Mouse (Mus musculus) adrenal gland, adult 18-20 months (tissue): ENCODE data around the gene Rnf130. TPM values are rescaled to one million over a fixed set of nuclear protein-coding genes. Genes with fewer than 3 reads are reported as not detected.

Source experiments
- DNase-seq, 2 experiments: peaks; one replicate each; pipeline ENCODE4 v3.0.0; 2021 to 2022; ENCODE audit warnings: low spot score in 2 of 2
- long read RNA-seq, 2 experiments: library from polyadenylated mRNA; stranded (forward); transcript quantifications; one replicate each; pipeline ENCODE4 v2.0.0; 2021
- total RNA-seq, 2 experiments: library from RNA; stranded (reverse); gene quantifications; 1 replicate in 1 of 2; 2 replicates in 1 of 2; pipeline ENCODE4 v1.2.3; 2021

Rnf130 gene
- total RNA-seq, result 100 to 1,000 TPM in 1 of 2 experiments, 10 to 100 TPM in 1; 99.5 to 105 TPM
- long read RNA-seq, experiment 1, transcript Rnf130-202 (9 exons, 1,502 nt), result major isoform, 92 of 103 reads
- long read RNA-seq, experiment 1, partial matches to known transcripts, result 1 of 103 reads
- long read RNA-seq, experiment 1, other reads (novel, unspliced or antisense), result 6 of 103 reads
- long read RNA-seq, experiment 2, transcript Rnf130-201 (8 exons, 1,415 nt), result minor isoform, 19 of 245 reads
- long read RNA-seq, experiment 2, transcript Rnf130-202 (9 exons, 1,502 nt), result major isoform, 208 of 245 reads
- long read RNA-seq, experiment 2, partial matches to known transcripts, result 3 of 245 reads
- long read RNA-seq, experiment 2, other reads (novel, unspliced or antisense), result 15 of 245 reads

DNA sequence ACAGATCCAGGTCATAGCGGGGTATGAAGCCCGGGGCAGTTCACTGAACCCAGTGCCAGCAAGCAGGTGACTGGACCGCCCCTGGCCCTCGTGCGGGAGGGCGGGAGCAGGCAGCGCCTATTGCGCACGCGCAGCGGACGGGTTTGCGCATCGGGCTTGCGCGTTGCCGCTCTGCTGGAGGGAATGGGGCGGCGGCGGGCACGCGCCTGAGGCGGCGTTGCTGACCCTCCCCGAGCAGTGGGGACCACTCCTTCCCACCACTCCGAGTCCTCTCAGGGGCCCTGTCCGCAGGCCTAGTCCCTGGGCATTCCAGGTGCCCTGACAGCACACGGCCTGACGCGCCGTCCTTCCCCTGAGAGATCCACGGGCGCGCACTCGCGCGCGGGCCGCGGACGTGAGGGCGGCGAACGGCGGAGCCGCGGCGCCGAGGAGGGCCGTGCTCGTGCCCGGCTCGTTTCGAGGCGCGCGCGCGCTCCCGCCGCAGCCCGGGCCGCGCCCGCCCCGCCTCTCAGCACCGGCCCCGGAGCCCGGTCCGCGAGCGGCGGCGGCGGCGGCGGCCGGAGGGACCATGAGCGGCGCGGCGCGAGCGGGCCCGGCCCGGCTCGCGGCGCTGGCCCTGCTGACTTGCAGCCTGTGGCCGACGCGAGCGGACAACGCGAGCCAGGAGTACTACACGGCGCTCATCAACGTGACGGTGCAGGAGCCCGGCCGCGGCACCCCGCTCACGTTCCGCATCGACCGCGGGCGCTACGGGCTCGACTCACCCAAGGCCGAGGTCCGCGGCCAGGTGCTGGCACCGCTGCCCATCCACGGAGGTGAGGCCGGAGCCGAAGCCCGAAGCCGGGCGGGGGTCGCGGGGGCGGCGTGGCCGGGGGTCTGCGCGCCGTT, at the start of gene Rnf130:
TSS of gene Rnf130 (plus strand) at position 514 of the 888 bp plus-strand sequence.
- peak; percentile 96 to 97 for DNase-seq

DNA sequence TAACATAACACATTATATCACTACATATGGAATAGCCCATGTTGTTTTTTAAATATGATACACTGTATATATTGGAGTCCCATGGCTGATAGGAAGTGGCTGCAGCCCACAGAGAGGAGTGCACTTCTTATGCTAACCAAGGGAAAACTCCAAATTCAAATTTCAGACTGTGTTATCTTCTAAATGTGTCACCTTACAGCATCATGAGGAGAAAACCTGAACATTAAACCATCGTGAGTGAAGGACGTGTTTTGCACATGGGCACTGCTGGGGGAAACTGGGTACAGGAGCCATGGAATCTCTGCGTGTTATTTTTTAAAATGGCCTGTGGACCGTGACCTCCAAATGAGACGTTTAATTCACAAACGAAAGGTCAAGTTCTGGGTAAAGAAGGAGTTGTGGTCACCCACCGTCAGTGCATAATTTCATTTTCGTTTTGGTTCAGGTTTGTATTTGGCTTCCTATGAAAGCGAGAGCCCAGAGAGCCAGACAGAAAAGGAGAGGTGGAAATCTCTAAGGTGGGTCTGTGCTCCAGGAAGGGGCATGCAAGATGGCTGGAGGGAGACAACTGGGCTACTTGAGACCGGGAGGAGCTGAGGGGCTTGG, 47.1 kb upstream of the Rnf130 start:
- DNase-seq, result no peak

DNA sequence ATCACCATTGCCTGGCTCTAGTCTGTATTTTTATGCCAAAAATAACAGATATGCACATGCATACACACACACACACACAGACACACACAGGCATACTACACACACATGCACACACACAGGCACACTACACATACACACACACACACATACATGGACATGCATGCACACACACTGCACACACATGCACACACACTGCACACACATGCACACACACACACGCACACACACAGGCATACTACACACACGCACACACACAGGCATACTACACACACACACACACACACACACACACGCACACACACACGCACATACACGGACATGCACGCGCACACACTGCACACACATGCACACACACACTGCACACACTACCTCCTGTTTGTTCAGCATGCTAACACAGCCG, 46.2 kb upstream of the Rnf130 start:
- DNase-seq, result no peak

DNA sequence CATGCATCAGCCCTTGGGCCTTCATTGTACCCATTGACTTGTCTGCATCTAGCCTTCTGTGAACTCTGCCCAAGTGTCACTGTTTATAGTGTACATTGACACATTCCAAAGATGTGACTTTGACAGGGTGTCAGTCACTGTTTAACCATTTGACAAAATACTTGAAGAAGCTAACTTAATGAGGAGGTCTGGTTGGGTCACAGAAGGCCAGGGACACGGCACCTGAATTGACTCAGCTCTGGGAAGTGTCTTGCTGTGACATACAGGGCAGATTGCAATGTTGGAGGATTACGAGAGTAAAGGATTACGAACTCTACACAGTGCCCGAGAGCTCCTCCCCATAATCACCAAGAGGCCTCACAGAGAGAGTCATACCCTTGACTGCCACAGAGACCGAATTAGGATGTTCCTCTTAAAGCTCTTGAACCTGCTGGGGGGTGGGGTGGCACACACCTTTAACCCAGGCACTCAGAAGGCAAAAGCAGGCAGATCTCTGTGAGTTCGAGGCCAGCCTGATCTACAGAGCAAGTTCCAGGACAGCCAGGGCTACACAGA, 44.4 kb upstream of the Rnf130 start:
- DNase-seq, result no peak

DNA sequence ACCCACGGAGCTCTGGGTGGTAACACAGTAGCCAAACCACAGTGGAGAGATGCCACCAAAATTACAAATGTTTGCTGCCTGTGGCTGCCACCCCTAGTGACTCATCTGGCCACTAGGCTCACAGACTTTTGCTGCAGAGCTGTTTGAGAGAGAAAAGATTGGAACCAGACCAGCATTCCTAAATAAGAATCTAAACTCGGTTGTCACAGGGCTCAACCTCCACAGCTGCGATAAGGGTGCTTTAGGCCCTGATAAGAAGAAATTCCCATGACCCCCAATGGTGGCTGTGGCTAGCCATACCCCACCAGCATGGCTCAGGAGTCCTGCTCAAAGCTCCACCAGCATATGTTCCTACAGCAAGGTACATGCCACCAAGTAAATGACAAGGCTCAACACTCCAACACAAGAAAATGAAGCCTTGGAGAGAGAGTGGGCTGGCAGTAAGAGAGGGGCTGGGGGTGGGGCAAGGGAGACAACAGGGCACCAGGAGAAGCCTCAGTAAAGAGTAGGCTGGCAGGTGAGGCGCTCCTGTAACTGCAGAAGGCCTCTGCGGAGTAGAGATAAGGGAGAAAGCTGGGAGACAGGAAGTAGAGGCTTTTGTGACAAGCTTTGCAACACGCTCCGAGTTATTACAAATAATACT, 43.7 kb upstream of the Rnf130 start:
- no peak for DNase-seq

DNA sequence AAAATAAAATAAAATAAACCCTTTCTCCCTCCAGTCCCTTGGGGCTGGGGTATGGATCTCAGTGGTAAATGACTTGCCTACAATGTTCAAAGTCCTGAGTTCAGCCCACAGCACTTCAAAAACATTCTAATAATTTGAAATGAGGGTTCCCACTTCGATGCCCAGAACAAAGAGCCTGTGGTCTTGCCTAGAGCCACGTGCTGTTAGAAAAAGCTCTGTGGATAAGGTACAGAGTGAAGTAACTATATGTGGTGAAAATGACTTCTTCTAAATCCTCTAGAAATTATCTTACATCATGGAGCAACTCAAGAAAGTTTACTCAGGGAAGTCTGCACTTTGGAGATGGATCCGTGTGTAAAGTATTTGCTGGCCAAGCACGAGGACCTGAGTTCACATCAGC, 43.1 kb upstream of the Rnf130 start:
- no peak for DNase-seq

DNA sequence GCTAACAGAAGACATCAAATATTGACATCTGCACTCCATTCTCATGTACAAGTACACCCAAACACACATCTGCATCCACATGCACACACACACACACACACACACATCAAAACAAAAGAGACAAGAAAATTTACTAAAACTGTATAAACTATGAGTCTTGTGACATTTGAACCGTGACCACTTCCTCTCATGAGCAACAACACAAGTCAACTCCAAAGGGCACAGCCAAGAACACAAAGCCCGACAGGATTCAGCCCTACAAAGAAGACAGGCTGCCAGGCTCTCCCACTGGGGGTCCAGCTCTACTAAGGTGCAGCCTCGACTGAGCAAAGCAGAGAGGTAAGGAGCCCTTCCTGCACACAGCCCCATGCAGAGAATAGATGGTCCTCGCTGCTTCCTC, 42.3 kb upstream of the Rnf130 start:
- no peak for DNase-seq

DNA sequence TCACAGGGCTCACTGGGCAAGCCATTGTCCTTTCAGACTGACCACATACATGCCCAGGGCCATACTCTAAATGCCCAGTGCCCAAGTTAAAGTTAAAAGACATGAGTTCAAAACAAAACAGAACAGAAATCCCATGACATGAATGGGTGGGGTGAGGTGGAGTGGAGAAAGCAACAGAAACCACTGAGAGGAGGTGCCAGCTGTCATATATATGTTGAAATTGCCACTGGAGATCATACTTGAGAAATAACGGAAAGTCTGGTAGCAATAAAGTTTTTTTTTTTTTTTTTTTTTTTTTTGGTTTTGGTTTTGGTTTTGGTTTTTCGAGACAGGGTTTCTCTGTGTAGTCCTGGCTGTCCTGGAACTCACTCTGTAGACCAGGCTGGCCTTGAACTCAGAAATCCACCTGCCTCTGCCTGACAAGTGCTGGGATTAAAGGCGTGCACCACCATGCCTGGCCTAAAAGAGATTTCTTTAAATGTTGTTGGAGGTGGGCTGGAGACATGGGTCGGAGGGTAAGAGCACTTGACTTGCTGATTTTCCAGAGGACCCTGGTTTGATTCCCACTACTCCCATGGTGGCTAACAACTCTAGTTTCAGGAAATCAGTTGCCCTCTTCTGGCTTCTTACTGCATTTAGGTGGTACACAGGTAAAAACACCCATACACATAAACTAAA, 41.1 kb upstream of the Rnf130 start:
- no peak for DNase-seq

DNA sequence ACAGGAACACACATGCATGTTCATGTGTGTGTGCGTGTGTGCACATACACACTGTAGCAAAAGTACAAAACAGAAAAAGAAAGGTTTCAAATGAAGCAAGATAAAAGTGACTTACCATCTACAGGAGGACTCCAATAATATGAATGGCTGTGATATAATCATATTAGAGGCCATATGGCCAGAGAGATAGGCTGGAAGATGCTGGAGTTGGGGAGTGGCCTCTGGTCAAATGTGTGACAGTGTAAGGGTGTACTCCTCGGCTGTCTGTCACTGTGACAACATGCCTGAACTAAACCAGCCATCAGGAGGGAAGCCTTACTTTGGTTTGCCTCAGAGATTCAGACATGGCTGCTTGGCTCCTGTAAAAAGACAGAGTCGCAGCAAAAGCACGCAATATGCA, 40.1 kb upstream of the Rnf130 start:
- no peak for DNase-seq

DNA sequence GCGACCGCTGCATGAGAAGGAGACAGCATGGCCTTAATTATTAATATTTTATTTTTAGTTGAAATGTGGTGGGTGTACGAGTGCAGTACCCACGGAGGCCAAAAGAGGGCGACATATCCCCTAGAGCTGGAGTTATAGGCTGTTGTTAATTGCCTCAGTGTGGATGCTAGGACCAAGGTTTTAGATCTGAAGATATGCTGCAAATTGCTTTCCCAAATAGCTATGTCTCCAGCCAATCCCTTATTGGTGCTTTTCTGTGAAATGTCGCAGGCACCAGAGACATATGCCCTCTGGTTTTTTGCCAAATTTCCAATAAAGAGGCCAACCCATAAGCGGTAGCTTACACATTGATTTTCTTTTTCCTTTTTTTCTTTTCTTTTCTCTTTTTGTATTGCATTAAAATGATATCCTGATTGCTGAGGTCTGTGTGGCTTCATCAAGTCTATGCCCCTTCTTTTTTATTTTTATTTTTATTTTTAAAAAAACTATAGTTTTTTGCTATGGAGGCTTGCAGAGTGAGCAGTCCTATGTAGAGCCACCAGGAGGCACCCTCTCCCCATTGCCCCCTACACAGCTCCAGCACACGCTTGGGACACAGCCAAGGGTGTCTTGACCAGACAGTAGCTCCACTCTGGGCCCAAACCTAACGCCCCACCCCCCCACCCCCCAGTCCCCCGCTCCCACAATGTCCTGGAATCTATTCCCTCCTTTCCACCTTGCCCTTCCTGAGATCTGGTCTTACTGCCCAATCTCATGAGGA, 38.7 kb upstream of the Rnf130 start:
- DNase-seq, result peak; percentile 44 to 56

DNA sequence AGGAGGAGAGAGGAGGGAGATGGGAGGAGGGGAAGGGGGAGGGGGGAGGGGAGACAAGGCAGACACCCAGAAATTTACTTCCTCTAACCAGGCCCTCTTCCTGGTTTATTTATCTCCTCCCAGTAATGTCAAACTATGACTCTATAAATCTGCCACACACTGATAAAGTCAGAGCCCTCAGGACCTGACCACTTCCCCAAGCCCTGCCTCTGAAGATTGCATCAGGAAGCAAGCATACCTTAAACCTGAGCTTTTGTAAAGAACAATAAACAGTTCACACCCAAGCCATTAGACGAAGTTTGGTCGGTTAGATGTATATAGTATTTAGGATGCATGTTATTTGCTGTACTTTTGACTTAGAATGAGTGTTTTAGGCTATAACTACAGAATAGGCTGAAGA, 30.6 kb upstream of the Rnf130 start:
- no peak for DNase-seq

DNA sequence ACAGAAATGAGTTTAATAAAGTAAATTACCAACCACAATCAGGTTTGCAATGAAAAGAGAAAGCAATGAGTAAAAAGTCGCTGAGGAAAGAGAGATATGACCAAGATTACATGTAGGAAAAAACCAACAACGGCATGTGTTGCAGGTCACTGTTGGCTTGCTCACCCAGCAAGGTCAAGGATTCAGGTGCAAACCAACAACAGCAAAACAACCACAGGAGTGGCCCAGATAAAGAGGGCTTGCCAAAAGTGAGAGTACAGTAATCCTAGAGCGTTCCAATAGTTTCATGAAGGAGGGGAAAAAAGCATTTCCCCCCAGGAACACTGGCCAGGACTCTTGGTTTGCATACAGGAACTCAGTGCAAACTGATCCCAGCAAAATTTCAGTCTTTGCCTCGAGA, 28.7 kb upstream of the Rnf130 start:
- DNase-seq, result no peak

DNA sequence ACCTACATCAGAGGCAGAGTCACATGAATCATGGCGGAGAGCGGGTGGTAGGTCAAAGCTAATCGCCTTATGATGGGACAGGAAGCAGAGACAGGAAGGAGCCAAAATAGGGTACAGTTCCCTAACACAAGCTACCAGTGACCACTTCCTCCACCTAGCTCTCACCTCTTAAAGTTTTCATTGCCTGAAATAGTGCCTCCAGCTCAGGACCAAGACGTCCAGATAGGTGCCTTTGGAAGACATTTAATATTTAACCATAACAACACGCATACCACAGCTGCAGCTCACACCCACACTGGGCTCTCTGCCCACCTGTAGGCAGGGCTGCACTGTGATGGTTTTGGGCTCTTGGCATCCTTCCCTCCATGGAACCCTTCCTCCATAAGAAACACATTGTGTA, 27.8 kb upstream of the Rnf130 start:
- no peak for DNase-seq

DNA sequence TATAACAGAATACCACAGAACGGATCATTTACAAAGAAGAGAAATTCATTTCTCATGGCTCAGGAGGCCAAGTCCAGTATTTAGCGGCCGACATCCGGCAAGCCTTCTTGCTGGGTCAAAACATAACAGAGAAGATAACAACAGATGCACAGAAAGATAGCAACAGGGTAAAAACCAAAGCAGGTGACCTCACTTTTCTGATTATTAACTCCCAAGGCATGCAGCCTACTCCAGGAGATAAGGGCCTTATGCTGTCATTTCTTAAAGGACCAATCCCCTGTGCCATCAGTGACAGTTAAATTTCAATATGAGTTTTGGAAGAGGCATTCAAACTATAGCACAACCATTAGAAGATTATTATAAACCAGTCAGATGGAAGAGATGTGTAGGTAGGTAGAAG, 22.3 kb upstream of the Rnf130 start:
- no peak for DNase-seq

DNA sequence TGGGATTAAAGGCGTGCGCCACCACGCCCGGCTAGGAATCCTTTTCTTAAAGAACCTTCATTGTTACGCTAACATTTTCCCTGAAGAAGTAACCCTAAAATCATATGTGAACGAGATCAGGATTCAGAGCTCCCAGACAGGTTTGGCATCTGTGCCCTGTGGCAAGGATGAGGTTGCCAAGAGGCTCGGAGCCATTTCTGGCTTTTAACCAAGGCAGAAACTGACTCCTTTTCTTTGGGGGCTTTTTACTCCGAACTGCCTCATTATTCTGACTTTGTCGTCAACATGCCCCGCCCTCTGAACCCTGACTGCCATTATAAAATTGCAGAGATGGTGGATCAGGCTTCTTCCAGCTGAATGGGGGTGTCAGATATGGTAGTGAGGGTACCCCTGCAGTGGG, 17.4 kb upstream of the Rnf130 start:
- no peak for DNase-seq

DNA sequence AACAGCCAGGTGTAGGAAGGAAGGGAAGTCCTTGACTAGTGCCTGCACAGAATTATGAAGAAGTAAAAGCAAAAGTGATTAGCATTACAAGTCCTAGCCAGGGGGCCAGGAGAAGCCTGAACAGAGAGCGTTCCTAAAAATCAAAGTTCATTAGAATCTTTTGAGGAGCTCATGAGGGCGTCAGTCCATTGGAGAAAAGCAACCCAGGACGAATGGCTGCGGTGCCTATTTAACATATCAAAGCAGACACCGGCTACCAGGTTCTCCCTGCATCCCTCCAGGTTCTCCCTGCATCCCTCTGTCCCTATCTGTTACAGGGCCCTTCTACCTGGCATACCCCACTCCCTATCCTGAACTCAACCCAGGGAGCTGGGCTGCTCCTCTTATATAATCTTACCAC, 16.9 kb upstream of the Rnf130 start:
- DNase-seq, result no peak

DNA sequence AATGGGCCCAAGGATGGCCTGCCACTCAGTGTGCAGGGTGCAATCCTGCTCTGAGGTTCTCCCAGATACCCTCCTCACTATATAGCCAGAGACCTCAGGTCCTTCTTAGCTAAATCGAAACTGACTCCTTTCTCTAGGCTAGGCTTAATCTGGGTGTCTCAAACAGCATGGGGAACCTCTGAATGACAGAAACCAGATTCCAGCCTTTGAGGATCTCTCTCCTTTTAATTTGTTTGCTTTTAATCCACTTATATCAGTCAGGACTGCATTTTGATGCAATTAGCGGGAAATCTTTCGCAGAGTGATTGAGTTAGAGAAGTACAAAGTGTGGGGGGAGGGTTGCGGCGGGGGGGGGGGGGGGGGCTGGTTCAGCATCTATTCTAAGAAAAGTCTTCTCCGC, 12.1 kb upstream of the Rnf130 start:
- DNase-seq, result no peak

DNA sequence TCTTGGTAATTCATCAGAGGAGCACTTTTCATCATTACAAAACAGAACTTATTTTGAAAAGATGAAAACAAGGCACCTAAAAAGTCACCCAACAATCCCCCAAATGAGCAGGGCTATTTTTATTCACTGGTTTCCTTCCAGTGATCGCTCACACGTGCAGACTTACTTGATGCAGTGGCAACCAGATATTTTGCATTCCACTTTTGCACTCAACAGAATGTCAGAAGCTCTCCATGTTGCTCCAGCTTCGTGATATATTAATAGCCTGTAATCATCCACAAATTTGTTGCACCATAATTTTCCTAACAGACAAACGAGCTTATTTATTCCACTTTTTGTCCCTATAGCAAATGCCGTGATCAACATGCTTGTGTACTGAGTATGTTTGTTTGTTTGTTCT, 8.6 kb upstream of the Rnf130 start:
- DNase-seq, result no peak

DNA sequence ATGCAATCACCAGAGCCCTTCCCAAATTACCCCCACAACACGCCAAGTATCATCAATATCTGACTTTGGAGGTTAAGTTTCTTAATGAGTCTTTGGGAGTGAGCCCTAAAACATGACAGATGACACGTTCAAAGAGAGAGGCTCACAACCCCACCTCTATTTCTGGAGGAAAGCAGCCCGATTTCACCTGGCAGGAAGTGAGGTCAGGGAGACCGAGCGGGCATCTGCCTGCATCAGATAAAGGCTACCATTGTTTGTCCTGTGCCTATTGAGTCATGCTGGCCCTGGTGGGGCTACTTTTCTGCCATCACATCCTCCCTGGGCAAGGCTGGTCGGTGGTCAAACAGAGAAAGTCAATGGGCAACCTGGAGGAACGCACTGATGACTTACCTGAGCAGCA, 7.6 kb upstream of the Rnf130 start:
- no peak for DNase-seq

DNA sequence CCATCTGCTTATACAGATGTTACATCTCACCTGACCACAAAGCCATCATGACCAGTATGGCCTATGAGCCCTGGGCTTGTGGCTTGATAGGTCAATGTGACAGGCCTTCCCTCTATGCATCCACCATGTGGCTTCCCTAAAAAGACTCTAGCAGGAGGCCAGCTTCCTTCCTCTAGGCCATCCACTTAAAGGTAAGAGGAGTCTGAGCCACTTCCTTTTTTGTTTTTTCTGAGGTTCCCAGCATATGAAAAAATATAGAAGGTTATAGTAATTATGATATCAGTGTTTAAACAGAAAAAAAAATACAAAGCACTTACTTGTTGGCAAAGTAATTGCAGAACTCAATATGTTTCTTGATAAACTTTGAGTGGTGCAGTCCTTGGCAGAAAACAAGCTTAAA, 6.3 kb upstream of the Rnf130 start:
- no peak for DNase-seq
